Mouse (Mus musculus) cerebellum, adult 2 months (tissue): ENCODE measurements around the gene Naa25.

Experiments
- CTCF ChIP-seq: fragments of 200-500 bp; IDR thresholded peaks from 2 replicates; pipeline ENCODE4 v1.5.1; 2011; ENCODE audit warnings: low read depth, mild to moderate bottlenecking, control low read depth, low read length, moderate library complexity, borderline replicate concordance; ENCODE audit not compliant: insufficient read depth
- POLR2A ChIP-seq: fragments of 200-500 bp; IDR thresholded peaks from 2 replicates; pipeline ENCODE4 v1.6.1; 2011; ENCODE audit warnings: low read length, control low read depth, borderline replicate concordance; ENCODE audit not compliant: insufficient read depth

- TF ChIP-seq POLR2A, result no peak
- no peak for TF ChIP-seq CTCF
Observed at GRCm38 (mm10) chr5:121438756-121439155, 41.0 kb downstream of the Naa25 start.
